Mouse (Mus musculus): ENCODE measurements around the gene Nucb2.
A peak's percentile ranks its signal among the peaks of the same experiment; 100 is the strongest.

The Nucb2 gene

DNA sequence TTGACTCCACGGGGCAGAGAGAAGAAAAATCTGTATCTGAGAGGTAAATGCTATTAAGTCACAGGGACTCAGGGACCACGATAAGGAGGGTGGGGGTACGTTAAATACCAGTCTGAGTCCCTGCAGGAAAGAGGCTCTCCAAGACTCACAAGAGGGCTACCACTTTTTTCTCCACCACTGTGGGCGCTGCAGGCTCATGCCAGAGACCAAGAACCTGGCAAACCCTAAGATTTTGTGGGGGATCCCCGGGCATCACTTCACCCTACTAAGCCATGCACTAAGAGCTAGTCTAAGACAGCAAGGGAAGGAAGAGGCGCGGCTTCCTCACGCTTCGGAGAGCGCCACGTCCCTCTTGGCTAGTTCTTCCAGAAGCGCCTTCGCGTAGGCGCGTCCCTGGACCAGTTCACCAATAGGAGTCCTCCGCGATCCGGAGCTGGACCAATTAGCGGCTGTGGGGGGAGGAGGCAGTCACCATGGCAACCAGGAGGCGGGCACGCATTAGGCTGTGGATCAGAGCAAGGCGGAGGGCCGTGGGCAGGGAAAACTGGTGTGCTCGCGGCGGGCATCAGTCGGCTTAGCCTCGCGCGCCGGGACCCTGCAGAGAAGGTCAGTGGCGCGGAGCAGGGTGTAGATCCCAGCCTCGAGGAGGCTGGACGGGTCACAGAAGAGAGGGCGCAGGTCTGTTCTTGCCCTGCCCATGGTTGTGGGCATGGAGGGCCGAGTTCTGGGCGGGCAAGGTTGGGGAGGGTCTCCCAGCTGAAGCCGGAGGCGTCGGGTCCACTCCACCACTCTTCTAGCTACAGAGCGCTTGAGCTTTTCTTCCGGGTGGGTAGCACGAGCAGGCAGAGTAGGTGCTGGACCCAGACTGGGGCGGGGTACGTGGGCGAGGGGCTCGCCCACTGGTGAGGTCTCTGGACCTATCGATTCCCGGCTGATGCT, at the start of gene Nucb2:
Gene Nucb2, plus strand, starts transcription at position 491 of the 939 bp plus-strand sequence.
- DNase-seq (ENCODE audit: inconsistent ontology term) = peak; percentile 98

DNA sequence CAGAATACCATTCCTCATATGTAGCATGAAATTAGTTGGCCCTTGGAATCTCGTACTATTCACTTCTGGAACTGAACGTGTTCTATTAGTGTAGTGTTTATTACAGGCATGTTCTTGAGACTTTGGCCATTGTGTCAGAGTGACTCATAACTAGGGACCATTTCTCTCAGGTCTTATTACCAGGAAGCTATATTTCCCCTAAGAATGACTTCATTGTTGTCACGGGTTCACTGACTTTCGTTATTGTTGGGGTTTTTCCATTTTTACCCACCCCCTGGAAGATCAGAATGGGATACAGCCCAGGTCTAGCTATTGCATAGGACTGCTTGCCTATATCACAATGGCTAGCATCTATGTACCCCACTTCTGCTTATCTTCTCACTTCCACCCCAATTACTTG, 47.2 kb upstream of the Nucb2 start:
- no peak for DNase-seq (ENCODE audit: inconsistent ontology term)

DNA sequence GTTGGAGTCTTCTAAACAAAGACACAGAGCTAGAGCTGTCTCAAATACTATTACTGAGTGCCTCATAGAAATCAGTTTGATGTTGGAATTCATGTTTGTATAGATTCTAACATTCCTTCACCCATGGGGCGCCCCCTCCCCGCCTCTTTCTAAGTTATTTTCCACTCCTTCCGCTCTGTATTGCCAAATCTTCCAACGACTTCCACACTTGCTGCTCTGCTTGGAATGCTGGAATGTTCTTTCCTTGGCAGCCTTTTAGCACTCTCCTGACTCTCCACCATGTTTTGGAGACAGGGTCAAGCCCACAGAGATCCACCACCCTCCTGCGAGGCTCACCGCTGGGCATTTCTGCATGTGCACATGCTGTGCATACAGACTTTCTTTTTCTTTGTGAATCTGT, 46.8 kb upstream of the Nucb2 start:
- peak; percentile 50 for DNase-seq (ENCODE audit: inconsistent ontology term)

DNA sequence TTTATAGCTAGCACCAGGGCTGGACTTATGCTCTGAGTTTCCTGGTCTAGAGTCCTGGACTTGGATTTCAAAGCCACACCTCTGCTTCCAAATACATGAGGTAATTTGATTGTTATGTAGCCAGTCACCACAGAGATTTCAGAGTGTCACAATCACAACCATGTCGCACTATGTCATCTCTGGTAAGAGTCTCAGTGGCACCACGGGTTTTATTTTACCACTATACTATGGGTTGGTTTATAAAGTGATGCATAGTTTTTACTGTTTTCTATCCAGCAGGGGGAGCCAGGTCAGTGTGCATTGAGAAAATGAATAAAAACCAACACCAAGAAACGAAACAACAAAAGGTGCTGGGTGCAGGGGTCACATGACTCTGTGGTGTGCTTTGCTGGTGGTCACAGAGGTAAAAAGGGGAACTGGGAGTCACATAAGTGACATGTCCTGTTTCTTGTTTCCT, 45.2 kb upstream of the Nucb2 start:
- DNase-seq (ENCODE audit: inconsistent ontology term) = peak; percentile 59

DNA sequence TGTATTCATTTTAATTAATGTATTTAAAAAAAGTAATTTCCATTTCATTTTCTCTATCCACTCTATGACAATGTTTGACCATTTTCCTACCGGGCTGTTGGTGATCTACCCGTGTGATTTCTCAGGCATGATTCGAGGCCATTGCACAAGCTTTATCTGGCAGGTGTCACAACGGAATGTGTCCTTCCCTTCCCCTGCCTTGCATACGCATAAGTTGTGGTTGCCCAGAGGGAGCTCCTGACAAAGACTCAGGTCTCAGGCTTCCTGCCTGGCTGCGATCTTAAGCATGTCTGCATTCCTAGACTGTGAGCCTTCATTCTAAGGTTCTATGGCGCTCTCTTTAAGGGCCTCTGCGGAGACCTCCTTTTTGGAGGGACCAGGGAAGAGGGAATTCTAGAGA, 42.1 kb upstream of the Nucb2 start:
- DNase-seq (ENCODE audit: inconsistent ontology term) = peak; percentile 53

DNA sequence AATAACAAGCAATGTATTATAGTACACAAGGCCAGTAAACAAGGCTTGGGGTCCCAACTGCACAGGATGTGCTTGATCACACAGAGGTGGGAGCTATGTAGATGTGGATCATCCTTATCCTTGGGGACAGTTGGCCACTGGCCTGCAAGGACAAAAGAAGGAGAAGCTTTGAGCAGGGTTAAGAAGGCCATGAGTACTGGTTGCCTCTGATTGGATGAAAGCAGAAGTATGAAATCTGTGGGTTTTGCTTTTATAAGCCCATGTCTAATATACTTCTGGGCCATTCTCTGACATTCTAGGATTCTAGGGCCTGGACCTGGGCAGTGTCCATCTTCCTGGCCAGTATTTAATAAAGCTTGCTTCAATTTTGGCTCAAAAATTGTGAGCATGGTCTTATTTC, 28.3 kb upstream of the Nucb2 start:
- no peak for DNase-seq (ENCODE audit: inconsistent ontology term)

DNA sequence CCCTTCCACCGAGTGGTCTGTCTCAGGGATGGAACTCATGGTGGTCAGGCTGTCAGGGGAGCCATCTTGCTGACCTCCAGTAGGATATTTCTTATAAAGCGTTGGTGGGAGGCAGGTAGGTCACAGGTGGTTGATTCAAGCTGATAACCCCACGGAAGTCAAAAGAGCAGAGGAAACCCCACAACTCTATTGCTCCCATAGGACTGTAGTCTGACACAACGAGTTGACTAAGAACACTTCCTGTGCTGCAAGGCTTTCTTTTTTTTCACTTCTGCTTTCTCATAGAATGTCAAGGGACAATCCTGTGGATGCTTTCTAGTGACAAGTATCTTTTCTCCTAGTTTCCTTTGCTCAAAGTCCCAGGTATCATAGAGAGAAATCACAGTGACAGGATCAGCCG, 27.9 kb upstream of the Nucb2 start:
- DNase-seq (ENCODE audit: inconsistent ontology term) = no peak

DNA sequence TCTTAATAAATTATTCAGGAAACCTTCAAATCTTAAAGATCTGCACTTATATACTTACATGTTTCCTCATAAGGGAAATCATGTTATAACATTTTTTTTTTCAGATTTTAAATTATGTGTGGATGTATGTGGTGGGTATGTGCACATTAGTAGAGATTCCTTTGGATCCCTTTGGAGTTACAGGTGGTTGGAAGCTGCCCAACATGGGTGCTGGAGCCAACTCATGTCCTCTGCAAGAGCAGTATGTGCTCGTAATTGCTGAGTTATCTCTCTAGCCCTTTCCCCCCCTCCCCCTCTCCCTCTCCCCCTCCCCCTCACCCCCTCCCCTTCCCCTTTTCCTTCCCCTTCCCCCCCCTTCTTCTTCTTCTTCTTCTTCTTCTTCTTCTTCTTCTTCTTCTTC, 21.1 kb upstream of the Nucb2 start:
- DNase-seq (ENCODE audit: inconsistent ontology term) = no peak

DNA sequence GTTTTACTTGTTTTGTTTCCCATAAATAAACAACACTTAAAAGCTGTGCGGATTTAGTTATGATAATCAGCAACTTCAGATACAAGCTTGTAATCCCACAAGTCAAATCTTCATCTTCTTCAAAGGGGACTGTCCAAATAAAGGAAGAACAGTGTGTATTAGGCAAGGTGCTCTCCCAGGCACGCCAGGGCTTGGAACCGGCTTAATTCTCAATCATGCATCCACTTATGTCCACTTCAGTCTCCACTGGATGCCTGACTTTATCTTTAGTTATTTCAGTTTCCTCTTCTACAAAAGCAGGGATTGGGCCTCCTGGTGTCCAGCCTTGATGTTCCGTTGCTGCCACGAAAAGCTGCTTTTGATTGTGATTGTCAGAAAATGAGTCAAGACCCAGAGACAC, 20.4 kb upstream of the Nucb2 start:
- peak; percentile 10 for DNase-seq (ENCODE audit: inconsistent ontology term)

DNA sequence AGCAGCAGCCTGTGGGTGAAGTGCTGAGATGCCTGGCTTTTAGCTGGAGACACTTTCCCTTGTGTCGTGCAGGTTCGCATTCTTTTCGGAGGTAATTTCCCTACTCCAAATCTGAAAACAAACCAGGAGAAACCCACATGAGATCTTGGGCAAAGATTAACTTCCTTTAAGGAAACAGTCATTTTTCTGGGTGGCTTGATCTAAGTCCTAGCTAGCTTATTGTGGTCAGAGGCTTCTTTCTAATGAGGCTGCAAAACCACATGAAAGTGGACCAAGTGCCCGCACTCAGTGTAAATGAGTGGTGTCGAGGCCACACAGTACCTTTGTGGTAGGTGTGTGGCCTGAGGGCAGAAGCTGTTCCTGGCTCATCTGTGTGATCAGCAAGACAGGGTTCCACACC, 20.0 kb upstream of the Nucb2 start:
- DNase-seq (ENCODE audit: inconsistent ontology term) = no peak

DNA sequence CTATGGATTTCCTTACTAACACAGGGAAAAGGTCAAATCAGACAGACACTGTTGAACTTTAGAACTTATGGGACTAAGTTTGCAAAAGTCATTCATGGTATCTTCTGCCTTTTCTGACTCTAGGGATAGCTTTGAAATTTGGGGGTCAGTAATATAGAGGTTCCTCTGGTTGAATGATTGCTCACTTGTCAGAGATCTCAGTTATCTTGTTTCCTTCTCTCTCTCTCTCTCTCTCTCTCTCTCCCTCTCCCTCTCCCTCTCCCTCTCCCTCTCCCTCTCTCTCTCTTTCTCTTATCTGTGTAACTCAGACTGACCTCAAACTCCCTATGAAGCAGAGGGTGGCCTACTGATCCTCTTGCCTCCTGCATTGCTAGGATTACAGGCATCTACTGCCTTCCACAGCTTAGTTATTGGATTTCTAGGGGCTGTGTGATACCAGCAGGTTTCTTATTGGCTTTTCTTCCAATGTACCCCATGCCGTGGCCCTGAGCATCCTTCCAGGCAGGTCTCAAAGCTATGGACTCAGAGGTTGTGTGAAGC, 19.0 kb upstream of the Nucb2 start:
- no peak for DNase-seq (ENCODE audit: inconsistent ontology term)

DNA sequence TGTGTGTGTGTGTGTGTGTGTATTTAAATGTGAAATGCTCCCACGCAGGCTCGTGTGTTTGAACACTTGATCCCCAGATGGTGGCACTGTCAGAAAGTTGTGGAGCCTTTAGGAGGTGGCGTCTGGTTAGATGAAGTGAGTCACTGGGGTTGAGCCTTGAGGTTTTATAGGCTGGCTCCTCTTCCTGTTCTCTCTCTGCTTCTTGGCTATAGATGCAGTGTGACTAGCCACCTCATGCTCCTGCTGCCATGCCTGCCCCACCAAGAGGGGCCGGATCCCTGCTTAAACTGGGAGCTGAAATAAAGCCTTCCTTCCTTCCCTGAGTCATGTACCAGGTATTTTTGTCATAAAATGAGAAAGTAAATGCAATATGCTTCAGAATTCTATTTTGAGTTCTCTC, 13.1 kb upstream of the Nucb2 start:
- DNase-seq (ENCODE audit: inconsistent ontology term) = peak; percentile 18

DNA sequence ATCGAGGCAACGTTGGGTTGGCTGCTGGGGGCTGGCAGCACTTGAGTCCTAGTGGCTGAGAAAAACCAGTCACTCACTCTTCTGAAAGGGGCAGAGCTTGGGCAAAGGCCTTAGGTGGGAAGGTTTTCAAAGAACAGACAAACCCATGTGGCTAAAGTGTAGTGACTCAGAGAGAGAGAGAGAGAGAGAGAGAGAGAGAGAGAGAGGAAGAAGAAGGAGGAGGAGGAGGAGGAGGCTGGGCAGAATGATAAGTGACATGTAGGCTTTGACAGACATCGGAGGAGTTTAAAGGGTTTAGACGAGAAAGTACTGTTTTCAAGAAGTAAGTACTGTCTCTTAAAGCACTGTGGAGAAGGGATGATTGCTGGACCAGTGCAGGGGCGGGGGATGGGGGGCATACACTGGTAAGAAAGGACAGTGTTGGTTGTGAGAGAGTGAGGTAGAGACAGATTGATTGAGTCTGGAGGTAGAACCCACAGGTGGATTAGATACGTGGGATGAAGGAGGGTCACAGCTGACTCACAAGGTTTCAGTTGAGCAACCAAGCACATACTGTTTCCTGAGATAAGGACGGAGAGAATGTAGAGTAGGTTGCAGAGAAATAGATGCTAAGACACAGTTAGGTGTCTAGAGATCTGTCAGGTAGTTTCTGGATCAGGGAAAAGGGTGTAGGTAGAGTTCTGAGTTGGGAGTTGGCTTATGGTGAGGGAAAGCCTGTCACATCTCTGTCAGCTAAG, 10.7 kb upstream of the Nucb2 start:
- no peak for DNase-seq (ENCODE audit: inconsistent ontology term)

DNA sequence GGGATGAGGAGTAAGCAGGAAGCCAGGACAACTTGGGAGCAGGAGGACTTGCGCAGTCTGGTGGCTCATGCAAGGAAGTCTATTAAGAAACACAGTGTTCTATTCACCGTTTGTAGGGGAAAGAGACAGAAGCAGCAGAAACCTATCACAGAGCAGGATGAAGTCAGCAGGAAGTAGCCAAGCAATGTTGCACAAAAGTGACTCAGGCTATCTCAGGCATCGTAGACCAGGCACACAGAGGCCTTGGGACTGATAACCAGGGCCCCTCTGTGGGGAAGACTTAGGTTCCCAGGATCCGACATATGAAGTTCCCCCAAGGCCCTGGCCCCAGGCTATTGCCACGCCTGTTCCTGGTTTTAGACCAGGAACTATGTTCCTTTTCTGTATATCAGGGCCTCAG, 9.6 kb upstream of the Nucb2 start:
- no peak for DNase-seq (ENCODE audit: inconsistent ontology term)

DNA sequence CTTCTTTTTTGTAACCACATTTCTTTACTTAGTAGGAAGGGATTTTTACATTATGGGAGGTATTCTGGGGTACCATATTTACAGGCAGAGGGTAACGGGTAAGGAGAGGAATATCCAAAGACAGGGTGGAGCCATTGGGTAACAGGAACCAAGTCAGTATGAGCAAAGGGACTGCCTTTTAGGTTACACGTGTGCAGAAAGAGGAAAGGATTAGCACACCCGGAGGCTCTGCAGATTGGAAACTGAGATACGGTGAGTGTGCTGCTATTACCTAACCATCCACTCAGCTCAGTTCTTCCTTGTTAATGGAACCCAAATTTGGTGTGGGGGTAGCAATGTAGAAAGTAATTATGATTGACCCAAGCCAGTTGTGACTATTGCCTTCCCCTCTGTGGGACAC, 7.4 kb upstream of the Nucb2 start:
- no peak for DNase-seq (ENCODE audit: inconsistent ontology term)

DNA sequence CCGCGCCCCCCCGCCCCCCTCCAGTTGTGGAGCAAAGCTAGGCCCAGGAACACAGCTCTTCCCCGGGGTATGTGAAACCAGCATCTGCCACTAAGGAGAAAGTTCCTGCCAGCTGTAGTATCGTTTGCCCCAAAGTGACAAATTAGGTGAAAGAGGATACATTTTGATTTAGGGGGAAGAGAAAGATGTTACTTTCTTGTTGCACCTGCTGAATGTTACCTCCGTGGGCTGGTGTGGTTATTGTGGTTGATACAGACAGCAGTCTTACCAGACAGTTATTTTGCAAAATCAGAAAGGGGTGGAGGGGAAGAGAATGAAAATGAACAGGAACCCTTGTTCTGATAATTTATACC, 625 bp downstream of the Nucb2 start:
- DNase-seq (ENCODE audit: inconsistent ontology term) = no peak

DNA sequence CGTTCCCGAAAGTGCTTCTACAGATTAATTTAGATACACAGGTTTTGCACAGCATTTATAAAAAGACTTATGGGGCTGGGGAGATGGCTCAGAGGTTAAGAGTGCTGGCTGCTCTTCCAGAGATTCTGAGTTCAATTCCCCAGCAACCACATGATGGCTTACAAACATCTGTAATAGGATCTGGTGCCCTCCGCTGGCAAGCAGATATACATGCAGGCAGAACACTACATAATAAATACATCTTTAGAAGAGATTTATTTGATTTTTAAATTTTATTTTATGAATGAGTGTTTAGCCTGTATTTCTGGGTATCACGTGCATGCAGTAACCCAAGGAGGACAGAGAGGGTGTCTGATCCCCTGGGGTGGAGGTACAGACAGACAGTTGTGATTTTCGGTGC, 9.9 kb downstream of the Nucb2 start:
- no peak for DNase-seq (ENCODE audit: inconsistent ontology term)

DNA sequence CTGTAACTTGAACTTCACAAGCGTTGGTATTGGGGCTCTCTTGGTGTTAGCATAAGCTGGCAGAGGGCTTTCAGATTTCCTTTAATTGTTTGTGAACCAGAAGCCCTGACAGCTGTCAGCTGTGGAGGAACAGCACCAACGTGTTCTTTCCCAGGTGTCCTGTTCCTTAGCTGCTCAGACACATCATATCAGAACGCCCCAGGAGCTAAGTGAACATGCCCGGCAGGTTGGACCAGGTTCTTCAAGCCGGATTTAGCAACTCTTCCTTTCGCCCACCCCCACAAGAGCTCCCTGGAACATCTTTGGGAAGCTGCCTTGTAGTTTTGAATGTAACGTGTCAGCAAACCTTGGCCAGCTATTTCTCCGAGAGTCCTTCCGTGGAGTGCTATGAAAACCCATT, 10.4 kb downstream of the Nucb2 start:
- no peak for DNase-seq (ENCODE audit: inconsistent ontology term)

DNA sequence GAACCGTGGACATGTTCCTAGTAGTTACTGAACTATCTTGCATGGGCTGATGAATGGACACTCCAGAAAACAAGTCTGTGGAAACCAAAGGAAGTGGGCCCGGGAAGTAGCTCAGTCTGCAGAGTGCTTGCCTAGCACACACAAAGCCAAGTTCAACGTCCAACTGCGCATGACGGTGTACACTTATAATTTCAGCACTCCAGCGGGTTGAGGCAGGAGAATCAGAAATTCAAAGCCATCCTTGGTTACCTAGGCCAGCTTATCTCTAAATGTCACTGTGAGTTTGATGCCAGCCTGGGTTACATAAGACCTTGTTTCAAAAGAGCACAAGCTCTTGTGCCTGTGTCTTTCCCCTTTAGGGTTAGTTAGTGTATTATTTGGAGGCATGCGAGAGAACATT, 10.9 kb downstream of the Nucb2 start:
- no peak for DNase-seq (ENCODE audit: inconsistent ontology term)

DNA sequence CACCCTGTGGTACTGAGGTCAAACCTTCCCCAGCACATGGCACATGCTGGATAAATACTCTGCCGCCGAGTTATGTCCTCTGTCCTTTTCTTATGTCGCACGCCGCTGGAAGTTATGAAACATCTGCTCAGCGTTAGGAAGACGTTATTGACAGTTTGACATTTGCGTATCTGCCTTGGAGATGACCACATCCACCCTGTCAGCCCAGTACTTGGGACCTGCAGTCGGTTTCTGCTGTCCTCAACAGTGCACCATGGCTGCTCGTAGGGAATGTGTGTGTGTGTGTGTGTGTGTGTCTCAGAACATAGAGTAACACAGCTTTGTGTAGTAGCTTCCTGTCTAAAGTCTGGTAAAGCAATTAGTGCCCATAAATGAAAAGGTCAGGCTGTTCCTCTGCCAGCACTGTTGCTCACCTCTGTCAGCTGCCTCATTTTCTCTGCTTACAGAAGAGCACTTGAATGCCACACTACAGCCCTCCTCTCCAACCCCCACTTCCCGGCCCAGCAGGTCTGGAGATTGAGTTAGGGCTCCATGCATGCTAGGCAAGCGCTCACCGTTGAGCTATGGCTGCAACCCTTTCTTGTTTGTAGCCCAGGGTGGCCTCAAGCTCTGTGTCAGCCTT, 11.5 kb downstream of the Nucb2 start:
- DNase-seq (ENCODE audit: inconsistent ontology term) = no peak

DNA sequence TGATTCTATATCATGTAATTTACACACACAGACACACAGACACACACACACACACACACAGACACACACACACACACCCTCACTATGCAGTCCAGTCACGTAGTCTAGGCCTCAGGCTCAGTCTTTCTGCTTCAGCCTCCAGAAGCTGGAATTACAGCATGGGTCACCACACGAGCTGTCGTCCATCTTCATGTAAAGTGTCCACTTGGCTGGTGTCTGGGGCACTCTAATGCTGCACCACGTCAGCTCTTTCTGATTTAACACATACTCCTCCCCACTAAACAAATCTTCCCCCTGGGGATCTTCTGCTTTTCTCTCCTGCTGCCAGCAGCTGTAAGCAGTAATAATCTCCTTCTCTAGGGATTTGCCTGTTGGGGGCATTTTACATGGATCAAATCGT, 13.1 kb downstream of the Nucb2 start:
- no peak for DNase-seq (ENCODE audit: inconsistent ontology term)

DNA sequence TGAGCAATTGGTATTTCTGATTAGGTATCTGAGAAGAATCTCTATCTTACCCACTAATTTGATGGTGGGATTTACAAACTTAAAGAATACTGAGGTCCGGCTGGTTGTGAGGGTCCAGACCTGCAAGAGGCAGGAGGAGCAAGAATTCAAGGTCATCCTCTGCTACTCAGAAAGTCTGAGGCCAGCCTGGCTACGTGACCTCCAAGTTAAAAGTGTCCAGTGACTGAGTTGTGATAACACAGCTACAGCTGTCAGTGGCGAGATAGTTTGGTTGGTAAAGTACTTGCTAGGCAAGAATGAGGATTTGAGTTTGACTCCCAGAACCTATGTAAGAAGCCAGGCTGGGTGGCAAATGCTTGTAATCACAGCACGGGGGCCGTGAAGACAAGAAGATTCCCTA, 14.0 kb downstream of the Nucb2 start:
- no peak for DNase-seq (ENCODE audit: inconsistent ontology term)

All from Muller cell, postnatal 12 days (primary cell).